Comparison of ENCODE assay signal across 15 mouse cellular contexts in the genomic region with DNA sequence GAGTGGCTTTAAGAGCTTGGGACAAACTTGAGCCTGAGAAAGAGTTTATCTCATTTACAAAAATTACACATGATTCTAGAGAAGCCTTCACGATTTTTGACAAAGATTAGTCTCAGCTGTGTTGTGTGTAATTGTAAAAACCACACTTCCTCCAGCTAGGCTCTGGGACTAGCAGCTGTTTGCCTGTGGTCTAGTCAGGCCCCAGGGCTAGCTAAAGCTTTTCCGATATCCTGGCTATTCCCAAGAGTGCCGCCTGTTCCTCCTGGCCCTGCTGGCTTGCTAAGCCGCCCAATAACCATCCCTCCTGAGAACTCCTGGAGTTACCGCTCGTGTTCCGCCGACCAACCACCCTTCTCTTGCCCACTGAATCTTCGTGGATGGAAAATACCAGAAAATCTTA.
"Had no signal": no experiment of that assay in that cellular context is flagged by ENCODE, and none has a peak within 500 bp of the region (broad histone marks: within the 10 kb centered on the region; RNA-seq: fewer than 3 reads in every experiment).

No protein-coding gene starts in this region.

- H3K9me3 ChIP-seq: midbrain, embryonic 10.5 days; midbrain, embryonic 12.5 days; neural tube, embryonic 12.5 days; stomach, embryonic 15.5 days had no signal

- H3K27me3 ChIP-seq: midbrain, embryonic 12.5 days; neural tube, embryonic 12.5 days; stomach, embryonic 15.5 days had no signal

- H3K4me2 ChIP-seq: lung, embryonic 14.5 days; midbrain, embryonic 12.5 days; neural tube, embryonic 12.5 days; stomach, embryonic 15.5 days had no signal

- H3K27ac ChIP-seq: midbrain, embryonic 10.5 days; midbrain, embryonic 12.5 days; neural tube, embryonic 12.5 days; stomach, embryonic 15.5 days; stomach, postnatal 0 days had no signal

- ATAC-seq: midbrain, embryonic 16.5 days had no signal

- H3K36me3 ChIP-seq: midbrain, embryonic 10.5 days; midbrain, embryonic 12.5 days; neural tube, embryonic 12.5 days; stomach, embryonic 15.5 days had no signal

- H3K9ac ChIP-seq: lung, embryonic 14.5 days; midbrain, embryonic 12.5 days; neural tube, embryonic 12.5 days; stomach, embryonic 15.5 days had no signal

- H3K4me3 ChIP-seq: midbrain, embryonic 10.5 days; midbrain, embryonic 12.5 days; neural tube, embryonic 12.5 days; stomach, embryonic 15.5 days had no signal

- DNase-seq: lung, adult 18-20 months; lung, embryonic 14.5 days; lung, postnatal 10 days; lung, postnatal 4 days; midbrain, embryonic 14.5 days; right cerebral cortex, postnatal 14 days; thymus, adult 2 months; thymus, postnatal 25 days; thymus, postnatal 4 days had no signal
